Mouse (Mus musculus): ENCODE measurements around the gene Amigo3.

Amigo3 gene

DNA sequence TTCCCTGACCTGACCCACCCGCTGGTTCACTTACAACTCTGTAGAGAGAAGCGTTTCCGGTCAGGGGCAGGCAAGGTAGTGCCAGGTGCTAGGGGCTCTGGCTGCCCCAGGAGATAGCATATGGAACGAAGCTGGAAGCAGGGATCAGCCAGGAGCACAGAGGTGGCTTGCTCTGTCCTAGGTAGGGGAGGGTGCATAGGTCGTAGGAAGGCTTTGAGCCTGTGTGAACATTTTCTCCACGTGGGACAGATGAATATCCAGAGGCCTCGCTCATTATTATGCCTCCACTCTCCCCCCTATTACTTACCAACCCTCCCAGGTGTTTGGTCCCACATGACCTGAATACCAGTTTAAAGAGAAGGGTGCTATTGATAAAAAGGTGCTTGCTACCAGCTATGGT lies 548 bp upstream of the Amigo3 start:
- DNase-seq (ENCODE audit: low spot score) = no peak

DNA sequence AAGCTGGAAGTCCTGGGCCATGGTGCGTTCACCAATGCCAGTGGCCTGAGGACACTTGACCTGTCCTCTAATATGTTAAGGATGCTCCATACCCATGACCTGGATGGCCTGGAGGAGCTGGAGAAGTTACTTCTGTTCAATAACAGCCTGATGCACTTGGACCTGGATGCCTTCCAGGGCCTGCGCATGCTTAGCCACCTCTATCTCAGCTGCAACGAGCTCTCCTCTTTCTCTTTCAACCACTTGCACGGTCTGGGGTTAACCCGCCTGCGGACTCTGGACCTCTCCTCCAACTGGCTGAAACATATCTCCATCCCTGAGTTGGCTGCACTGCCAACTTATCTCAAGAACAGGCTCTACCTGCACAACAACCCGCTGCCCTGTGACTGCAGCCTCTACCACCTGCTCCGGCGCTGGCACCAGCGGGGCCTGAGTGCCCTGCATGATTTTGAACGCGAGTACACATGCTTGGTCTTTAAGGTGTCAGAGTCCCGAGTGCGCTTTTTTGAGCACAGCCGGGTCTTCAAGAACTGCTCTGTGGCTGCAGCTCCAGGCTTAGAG lies 786 bp downstream of the Amigo3 start:
- DNase-seq (ENCODE audit: low spot score) = no peak

DNA sequence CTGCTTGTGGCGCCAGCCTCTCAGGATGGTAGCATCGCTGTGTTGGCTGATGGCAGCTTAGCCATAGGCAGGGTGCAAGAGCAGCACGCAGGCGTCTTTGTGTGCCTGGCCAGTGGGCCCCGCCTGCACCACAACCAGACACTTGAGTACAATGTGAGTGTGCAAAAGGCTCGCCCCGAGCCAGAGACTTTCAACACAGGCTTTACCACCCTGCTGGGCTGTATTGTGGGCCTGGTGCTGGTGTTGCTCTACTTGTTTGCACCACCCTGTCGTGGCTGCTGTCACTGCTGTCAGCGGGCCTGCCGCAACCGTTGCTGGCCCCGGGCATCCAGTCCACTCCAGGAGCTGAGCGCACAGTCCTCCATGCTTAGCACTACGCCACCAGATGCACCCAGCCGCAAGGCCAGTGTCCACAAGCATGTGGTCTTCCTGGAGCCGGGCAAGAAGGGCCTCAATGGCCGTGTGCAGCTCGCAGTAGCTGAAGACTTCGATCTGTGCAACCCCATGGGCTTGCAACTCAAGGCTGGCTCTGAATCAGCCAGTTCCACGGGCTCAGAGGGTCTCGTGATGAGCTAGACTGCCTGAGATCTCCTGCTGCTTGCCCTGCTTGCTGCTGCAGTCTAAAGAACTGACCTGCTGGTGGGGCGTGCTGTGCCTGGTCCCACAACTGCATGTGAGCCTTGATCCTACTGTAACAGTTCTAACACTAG lies 1.5 kb downstream of the Amigo3 start:
- DNase-seq (ENCODE audit: low spot score) = no peak

DNA sequence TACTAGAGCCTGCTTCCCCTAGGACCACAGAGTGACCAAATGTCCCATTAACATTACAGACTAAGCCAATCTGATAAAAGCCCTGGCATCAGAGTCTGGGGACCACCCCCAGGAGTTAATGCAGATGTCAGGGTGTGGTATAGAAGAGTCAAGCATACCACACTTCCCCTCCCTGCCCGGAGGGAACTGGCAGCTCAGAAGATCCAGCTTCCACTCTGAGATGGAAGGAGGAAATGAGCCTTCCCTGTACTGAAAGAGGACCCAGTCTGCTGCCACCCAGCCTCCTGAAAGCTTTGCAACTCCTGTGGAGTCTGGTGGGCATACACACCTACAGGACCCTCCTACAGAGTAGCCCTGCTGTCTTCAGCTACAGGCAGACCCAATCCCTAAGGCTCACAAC lies 2.1 kb downstream of the Amigo3 start:
- DNase-seq (ENCODE audit: low spot score) = no peak

DNA sequence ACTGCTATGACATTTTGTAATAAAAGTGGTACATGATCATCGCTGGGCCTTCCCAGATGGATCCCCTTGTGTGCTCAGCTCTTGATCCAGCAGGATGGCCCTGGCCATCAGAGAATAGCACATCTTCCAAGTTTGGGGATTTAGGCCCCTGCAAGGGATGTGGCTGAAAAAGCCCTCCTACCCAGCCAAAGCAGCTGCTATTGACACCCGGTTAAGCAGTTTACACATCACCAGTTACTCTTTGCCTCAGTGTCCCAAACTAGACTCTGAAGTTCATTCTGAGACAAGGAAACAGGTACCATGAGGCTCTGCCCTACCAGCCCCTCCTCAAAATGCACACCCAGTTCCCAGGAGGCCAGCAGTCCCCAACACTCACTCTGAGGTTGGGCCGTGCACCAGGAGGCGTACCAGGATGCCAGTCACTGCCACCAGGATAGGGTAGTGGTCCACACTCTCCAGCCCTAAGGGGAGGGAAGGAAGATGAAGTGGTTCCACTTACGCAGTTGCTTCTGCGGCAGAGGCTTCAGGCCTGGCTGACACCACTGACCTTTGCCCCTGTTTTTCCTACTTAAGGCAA lies 2.8 kb downstream of the Amigo3 start:
- DNase-seq (ENCODE audit: low spot score) = no peak

DNA sequence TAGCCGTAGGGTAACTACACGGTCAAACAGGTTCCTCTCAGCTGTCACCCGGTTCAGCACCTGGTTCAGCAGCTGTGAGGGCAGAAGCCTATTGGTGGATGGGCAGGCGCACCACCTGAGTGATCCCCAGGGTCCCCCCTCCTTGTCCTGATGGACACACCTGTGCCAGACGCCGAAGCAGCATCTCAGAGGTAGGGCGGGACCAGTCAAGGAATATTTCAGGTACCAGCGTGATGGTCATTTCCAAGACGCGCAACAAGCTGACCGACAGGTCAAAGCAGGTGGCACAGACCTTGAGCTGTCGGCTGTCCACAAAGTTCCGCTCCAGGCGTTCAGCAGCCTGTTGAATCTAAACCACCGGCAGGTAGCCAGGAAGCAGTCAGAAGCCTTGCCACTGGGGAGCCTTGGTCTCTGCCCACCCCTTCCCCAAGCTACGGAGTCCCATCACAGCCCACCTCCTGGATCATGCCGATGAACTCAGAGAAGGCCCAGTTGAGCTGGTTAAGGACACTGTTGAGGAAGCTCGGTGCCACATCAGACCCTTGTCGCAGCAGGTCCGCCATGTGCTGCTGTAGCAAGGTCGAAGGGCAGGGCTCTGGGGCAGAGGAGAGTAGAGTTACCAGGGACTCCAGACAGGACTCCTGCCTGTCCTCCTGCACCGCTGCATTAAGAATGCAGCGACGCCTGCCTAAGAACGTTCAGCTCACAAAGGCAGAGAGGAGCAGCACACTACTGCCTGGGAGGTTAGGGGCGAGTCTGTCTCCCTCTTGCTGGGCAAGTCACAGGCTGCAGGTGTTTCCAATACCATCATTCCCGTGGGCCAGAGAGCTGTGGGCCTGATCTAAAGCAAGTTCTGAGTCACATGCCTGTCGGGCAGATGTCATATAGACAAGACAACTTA lies 3.7 kb downstream of the Amigo3 start:
- no peak for DNase-seq (ENCODE audit: low spot score)

DNA sequence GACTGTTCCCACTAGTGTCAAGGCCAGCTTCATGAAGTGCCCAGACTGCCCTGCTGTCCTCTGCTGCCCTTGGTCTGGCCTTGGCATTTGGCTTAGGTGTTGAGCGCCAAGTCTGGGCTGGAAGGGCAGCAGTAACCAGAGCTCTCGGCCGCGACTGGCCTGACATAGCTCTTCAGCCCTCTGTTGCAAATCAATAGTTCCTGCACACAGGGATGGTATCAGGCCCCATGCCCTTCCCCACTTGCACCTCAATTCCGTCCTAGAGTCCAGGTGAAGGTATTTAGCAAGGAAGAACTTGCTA lies 4.3 kb downstream of the Amigo3 start:
- DNase-seq (ENCODE audit: low spot score) = no peak

DNA sequence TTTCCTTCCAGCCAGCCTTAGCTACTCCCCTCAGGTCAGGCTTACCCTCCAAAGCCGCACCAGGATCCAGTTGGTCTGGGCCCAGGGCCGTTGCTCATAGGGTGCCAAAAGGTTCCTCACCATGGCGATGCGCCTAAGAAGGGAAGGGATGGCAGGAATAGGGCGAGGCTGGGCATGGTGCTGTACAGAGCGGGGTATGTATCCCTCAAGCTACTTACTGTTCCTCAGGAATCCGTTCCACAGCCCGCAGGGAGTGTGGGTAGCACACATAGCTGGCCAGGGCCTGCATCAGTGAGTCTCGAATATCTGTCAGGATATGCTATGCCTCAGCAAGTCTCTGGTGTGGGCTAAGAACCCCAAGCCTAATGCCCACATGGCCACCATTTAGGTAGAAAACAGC lies 5.3 kb downstream of the Amigo3 start:
- DNase-seq (ENCODE audit: low spot score) = no peak

DNA sequence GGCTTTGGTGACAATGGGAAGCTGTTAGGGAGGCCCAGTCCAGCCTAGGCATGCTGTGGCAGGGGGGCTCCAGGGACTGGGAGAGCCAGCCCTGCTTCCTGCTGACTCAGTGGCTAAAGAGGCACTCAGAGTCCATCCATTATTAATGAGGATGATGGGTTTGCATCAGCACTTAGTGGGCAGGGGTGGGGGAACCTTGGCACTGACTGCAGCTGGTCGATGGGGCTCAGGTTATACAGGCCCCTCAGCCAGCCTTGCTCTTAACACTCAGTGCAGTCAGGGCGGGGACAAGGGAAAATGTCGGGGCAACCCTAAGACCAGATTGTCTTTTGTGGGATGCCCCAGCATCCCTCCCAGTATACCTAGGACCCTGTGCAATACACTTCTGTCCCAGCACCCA lies 9.2 kb downstream of the Amigo3 start:
- no peak for DNase-seq (ENCODE audit: low spot score)

DNA sequence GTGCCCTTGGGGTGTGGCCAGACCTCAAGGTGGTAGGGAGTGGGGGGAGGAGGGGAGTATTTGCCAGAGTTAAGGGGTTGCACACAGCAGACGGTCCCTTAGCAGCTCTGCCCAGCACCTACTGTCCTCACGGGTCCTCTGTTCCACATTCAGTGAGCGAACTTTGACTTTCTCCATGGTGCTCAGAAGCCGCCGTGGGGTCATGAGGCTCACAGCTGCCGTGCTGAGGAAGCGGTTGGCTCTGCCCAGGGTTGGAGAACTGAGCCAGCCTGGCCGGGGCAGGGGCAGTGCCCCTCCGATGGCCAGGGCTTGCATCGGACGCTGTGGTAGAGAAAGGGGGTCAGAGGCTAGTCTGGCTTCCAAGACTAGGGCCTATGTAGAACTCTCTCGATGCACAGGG lies 10.4 kb downstream of the Amigo3 start:
- no peak for DNase-seq (ENCODE audit: low spot score)

DNA sequence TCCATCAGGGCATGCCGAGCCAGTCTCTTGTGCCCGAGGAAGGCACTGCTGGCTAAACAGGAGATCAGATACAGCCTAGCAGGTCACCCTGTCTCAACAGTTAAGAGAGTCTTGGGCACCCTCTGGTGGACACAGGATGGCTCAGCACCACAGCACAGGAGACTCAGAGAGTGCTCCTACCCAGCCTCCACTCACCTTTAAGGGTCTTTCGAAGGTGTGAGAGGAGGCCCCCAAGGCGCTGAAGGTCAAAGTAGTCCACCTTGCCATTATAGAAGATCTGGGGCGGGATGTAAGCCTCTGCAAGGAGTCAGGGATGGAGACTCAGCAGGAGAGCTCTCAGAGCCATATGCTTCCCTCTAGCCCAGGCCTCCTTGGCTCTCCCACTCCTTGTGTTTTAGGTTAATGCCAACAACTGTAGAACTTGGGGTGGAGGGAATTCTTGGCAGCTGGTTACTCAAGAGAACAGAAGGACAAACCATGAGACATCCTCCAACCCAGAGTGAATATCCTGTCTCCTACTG lies 12.6 kb downstream of the Amigo3 start:
- DNase-seq (ENCODE audit: low spot score) = peak; percentile 76

DNA sequence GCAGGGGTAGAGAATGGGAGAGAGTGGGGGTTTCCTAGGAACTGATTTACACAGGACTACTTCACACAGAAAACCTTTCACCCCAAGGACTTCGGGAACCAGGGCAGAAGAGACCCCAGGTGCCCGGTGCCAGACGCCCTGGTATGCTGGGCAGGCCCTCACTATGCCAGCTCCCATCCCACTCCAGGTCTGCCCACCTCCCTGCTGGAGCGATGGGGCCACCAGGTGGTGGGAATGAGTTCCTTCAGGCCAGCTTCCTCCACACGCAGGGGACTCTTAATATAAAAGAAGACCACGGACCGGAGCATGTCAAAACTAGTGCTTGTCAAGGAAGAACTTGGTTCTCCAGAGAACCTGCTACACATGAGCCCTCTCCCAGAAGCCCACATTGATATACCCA lies 14.2 kb downstream of the Amigo3 start:
- no peak for DNase-seq (ENCODE audit: low spot score)

DNA sequence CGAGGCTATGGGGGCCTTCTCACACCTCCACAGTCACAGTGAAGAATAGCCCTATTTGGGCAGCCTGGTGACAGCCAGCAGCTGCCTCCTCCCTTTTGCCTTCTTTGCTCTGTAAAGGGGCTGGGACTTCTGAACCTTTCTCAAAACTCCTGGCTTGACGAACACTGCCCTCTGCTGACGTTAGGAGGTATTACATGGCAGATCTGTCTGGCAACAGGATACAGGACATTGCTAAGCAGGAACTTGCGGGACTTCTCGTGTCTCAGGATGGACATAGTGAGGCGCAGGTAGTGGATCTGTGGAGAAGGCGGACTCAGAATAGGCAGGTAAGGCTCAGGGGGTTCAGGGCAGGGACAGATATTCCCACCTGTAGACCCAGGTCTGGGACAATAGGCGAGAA lies 14.9 kb downstream of the Amigo3 start:
- DNase-seq (ENCODE audit: low spot score) = peak; percentile 91

DNA sequence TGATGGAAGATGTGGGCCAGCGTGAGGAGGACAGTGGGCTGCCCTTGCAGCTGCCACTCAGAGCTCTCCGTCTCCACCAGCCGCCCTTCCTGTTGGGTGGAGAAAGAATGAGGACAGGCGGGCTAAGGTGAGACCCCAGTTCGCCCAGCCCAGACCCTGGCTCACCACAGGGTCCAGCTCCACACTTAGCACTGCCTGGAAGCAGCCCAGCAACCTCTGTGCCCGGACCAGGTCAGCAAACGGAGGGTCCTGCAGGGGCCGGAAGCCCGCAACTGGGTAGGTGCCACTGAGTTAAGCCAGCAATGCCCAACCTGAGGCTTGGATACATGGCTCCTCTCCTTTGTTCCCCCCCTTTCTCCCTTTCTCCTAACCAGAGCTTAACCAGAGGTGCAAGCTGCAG lies 16.0 kb downstream of the Amigo3 start:
- no peak for DNase-seq (ENCODE audit: low spot score)

DNA sequence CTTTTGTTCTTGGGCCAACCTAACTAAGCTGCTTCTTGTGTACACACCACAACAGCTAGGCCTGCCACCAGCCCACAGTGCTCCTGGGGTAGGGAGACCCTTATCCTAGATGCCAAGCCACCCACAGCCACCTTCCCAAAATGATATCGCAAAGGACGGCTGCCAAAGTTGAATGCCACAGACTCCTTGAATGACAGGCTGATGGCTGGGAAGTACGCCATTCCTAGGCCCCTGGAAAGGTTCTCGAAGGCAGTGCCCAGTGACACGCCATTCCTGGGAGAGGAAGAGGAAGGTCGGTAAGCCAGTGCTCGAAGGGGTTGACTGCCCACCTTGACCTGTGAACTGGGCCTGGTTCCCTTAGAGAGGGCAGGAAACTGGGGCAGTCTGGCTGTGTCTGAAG lies 16.6 kb downstream of the Amigo3 start:
- no peak for DNase-seq (ENCODE audit: low spot score)

DNA sequence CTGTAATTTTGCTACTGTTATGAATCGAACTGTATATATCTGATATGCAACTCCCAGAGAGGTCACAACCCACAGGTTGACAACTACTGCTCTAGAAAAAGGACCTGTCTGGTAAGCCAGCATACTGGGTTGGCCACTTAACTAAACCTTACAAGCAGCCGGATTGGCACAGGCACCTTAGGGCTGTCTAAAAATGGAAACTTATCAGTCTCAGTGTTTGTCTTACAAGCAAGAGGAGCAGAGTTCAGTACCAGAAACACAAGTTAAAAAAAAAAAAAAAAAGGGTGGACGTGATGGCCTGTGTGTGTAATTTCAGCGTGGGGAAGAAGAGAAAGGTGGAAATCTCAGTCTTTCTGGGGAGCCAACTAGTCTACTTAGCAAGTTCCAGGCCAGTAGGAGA lies 18.8 kb downstream of the Amigo3 start:
- DNase-seq (ENCODE audit: low spot score) = no peak

DNA sequence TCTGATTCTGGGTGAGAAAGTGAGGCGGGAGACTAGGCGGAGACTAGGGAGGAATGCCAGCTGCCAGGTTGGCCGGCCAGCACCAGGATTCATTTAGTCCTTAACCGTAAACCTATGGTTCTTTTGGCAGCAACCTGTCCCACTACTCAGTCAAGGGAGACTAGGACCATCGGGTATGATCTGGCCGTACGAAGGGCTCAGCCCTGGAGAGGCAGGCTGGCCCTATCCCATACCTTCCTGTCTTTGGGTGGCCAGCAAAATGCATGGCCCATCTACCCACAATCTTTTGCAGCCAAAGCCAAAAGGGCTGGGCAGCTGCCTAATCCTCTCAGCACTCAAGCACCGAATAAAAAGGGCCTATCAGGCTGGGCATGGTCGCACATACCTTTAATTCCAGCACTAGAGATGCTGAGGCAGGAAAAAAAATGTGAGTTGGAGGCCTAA lies 19.5 kb downstream of the Amigo3 start:
- DNase-seq (ENCODE audit: low spot score) = no peak

DNA sequence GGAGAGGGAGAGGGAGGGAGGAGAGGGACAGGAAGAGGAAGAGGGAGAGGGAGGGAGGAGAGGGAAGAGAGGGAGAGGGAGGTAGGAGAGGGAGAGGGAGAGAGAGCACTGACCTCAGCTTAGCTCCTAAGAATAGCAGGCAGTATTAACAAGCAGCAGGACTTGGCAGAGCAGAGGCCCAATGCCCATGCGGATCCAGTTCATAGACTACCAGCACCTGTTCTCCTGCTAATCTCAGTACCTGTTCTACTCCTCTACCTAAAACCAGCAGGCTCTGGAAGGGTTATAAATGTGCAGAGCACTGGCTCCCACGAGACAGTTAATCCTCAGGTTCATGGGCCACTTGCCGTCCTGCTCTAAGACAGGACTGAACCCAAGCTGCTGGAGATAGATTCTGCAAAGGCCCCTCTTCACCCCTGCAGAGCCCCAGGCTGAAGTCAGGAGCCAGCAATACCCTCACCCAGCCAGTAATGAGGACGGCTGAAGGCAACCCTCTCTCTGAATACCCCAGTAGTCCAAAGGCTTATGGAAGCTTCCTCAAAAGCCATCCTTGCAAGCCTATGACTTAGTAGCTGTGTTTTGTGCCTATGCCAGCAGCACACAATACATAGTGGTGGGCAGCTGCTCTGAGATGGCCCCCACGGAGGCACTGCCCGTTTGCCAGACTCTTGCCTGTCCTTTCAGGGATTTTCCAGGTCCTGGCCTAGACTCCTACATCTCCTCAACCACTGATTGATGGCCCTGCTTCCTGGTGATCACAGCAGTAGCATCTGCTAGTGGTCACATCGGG lies 20.4 kb downstream of the Amigo3 start:
- no peak for DNase-seq (ENCODE audit: low spot score)

DNA sequence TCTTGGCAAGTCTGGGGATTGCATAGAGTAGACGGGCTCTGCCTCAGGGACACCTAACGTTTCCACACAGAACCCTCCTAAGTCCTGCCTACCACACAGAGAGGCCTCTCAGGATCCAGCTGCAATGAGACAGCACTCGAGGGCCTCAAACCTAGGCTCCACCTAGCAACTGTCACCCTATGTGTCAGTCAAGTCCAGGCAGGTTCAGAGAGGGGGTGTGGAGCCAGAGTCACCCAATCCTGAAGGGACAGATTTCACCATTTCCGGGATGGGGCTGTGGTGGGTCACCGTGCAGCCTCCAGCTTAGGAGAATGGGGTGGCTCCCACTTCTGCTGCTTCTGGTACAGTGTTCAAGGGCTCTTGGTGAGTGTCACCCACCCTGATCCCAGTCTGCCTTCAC lies 27.2 kb downstream of the Amigo3 start, which contains the start of gene Mst1:
Mst1 (plus strand) TSS at position 269 of the 400 bp plus-strand sequence.
- DNase-seq (ENCODE audit: low spot score) = no peak

DNA sequence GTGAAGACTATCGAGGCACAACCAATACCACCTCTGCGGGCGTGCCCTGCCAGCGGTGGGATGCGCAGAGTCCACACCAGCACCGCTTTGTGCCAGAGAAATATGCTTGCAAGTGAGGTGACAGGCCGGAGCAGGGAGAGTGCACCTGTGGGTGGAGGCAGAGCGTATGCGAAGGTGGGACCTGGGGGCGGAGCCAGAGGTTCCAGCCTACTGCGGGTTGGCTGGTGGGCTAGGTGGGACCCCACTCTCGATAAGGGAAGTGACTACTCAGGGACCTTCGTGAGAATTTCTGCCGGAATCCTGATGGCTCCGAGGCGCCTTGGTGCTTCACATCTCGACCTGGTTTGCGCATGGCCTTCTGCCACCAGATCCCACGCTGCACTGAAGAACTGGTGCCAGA lies 29.6 kb downstream of the Amigo3 start:
- DNase-seq (ENCODE audit: low spot score) = no peak

DNA sequence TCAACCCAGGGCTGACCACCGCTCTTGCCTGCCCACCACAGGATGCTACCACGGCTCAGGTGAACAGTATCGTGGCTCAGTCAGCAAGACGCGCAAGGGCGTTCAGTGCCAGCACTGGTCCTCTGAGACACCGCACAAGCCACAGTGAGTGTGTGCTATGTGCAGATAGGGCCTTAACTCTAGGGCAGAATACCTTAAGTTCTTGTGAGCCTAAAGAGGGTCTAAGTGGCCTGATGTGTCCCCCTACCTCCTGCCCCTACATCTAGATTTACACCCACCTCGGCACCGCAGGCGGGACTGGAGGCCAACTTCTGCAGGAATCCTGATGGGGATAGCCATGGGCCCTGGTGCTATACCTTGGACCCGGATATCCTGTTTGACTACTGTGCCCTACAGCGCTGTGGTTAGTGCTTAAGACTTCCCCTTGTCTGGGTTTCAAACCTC lies 30.1 kb downstream of the Amigo3 start, which contains the start of gene Rnf123:
Rnf123 (minus strand) TSS at position 359 of the 444 bp plus-strand sequence.
- DNase-seq (ENCODE audit: low spot score) = no peak

DNA sequence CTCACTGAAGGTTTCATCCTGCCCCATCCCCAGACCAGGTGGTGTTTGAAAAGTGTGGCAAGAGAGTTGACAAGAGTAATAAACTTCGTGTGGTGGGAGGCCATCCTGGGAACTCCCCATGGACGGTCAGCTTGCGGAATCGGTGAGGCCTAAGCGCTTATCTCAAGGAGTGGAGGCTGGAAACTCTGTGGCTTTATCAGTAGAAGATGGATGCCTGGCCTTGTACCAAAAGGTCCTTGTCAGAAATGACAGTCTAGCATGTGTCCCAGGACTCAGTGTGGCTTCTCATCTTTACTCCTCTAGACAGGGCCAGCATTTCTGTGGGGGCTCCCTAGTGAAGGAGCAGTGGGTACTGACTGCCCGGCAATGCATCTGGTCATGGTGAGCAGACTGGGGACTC lies 30.6 kb downstream of the Amigo3 start:
- no peak for DNase-seq (ENCODE audit: low spot score)

Data from adipocyte (in vitro differentiated cells).